Mouse (Mus musculus): Measurements from ENCODE around the gene Mtg1. TPM values are rescaled to one million over a fixed set of nuclear protein-coding genes. Genes with fewer than 3 reads are reported as not detected.

The Mtg1 gene
- polyA plus RNA-seq (2017; shearing (Covaris generic)) = 10 to 100 TPM; 21.0 to 44.0 TPM

DNA sequence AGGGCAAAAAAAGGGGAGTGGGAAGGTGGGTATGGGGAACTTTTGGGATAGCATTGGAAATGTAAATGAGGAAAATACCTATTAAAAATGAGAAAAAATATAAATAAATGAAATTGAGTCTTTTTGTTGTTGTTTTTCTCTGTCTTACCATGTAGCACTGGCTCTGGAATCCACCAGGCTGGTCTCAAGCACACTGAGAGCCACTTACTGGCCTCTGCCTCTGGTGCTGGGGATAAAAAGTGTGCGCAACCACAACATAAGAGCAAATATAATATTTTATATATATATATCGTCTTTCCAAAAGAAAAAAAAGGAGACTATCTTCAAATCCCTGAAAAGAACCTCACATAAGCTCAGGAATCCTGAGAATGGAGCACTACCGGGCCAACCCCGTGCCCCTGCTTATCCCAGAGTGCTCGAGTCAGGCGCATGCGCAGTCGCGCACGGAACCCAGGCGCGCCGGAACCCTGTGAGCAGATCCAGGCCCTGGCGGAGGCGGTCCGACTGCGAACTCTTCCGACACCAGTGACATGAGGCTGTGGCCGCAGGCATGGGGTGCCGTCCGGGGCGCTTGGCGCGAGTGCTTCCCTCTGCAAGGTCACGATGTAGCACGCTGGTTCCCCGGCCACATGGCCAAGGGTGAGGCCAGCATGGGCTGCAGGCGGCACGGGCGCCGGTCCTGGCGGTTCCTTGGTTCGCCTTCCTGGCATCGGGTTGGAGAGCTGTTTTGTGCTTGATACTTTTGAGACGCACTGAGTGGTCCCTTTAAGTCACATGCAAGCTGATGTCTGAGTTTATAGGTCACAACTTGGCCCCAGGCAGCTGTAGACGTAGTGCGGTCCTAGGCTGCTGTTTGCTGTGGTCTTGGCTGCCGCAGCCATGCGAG, at the start of gene Mtg1:
Gene Mtg1, plus strand, starts transcription at position 430 of the 886 bp plus-strand sequence.

DNA sequence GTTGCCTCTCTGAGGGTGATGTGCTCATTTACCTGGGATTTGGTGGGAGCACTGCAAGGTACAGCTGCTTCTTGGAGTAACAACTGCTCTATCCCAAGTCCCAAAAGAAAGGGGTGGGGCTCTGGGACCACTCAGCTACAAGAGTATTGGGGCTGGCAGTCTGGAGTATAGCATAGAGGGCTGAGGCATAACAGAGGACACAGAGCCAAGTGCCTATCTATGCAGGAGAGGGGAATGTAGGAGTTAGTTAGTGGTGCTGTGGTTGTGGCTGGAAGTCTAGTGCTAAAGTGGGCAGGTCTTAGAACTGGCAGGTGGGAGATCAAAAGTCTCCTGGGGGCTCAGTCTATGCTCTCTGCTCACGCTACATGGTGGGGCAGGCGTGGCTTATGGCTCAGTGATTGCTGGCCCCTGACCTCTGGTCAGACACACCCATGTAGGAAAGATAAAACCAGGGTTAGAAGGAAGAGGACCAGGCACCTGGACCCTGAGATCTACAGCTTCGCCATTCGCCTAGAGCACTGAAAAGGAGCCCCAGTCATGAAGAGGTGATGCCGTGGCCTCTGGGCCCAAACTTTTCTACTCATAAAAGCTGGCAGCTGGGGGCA, 44.3 kb upstream of the Mtg1 start, which contains the start of gene Prap1:
Gene Prap1, plus strand, starts transcription at position 472 of the 605 bp plus-strand sequence.

DNA sequence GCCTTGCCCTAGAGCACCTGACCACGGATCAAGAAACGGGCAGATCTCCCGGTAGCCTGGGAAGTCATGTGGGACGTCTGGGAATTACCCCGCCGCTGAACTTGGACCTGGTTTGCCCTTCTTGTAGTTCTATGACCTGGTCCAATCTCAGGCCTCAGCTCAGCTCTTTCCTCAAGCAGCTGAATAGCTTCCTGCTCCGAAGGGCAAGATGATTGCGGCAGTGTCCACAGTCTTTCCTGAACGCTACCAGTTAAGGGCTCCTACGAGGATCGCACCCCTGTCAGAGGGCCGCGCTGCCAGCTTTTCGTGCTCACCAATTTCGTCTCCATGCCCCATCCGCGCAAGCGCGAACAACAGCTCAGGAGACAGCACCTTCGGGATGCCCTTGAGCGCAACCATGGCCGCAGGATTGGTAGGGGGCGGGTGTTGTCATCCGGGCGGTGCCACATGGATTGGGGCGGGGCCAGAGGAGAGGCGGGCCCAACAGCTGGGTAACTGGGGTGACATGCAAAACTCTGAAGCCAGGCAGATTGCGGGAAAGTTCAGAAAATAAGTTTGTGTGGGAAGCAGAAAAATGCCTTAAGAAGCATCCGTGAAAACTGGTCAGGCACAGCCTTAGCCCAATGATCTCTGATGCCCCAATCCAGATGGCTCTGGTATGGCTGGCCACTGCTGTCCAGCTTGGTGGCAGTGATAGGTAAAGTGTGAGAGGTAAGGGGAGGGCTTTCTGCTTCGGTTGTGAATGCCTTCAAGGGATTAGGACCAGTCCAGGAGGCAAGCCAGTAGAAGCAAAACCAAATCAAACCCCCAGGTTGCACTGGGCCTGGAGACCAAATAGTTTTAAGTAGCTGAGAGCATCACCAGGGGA, 35.1 kb upstream of the Mtg1 start, which contains the start of gene Fuom:
Gene Fuom, minus strand, starts transcription at position 449 of the 868 bp plus-strand sequence.

DNA sequence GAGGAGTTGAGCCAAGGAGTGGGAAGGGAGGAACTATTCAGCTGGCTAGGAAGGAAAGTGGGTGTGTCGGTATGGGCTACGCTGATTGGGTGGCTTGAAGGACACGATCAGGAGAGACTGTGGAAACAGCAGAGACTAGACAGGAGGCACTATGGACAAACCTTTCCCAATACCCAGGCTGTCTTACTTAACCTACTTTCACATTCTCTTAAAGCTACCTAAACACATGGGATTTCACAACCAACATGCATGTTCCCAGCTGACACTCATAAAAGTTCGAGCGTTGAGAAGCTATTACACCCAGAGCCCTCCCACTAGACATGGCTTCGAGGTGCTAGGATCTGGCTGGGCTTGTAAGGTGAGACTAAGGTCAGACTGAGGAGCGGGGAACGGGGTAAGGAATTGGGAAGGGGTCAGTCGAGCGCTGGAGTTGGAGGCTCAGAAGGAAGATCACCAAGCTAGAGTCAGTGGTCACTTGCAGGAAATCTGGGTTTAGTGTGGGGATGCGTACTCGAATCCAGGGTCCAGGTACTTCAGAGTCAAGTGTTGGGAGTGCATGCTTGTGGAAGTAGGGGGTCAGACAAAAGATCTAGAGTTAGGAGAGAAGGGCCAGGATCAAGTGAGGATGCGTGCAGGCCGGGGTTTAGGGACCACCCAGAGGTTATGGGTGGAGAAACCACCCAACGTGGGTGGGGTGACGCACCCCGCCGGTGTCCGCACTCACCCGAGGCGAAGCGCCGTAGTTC, 21.6 kb upstream of the Mtg1 start, which contains the start of gene Paox:
Gene Paox, plus strand, starts transcription at position 217 of the 746 bp plus-strand sequence.

DNA sequence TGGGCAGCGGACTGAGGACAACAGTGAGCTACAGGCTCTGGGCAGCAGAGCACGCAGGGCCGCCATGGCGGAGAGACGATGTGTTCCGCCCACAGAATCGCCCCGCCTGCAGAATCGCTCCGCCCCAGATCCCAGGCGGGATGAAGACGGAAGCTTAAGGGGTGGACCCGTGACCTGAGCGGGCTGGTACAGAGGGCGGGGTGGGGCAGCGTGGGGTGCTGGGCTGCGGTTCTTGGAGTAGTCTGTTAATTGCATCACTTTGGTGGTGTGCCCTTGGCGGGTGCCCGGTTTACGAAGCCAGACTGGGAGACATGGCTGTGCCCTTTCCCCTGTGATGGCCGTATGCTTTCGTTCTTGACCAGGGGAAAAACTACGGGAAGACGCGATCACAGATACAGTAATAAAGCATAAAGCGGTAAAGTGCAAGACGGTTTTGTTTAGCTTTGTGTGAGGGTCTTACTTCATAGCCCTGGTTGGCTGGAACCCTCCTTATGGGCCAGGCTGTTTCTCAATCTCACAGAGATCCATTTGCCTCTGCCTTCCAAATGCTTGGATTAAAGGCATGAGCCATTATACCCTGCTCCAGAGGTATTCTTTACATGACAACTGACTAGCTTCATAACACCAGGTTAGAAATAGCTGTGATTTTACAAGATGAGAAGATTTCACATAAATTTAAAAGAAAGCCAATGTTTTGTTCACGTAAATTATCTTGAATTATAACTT, 20.9 kb upstream of the Mtg1 start, which contains the start of gene Echs1:
Gene Echs1, minus strand, starts transcription at position 148 of the 726 bp plus-strand sequence.

DNA sequence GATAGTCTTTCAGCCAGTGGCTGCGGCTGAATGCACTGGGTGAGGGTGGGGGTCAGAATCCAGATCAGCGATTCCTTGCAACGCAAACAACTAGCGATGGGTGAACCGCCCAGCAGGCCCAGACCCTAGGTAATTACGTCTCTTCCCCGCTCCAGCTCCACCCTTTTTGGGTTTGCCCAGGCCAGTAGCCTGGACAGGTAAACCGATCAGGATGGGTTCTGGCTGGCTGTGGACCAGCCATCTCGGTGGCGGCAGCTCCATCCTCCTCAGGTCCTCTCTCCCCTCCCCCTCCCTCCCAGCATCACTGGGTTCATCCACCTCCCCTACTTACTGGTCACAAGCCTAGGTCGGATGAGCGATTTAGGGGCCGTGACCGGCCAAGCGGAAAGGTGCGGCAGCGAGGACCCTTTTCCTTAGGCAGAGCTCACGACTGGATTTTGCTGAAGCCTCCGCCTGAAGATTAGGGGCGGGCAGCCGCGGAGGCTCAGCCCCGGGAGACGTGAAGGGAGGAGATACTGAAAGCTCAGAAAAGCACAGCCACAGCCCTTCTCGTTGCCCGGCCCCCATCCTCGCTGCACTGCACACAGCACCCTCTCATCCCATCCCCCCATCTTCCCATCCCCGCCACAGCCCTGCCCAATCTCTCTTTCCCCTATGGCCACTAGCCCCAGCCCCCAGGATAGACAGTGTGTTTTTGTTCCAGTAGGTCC, 17.0 kb downstream of the Mtg1 start, which contains the start of gene Sprn:
Gene Sprn, minus strand, starts transcription at position 660 of the 710 bp plus-strand sequence.

DNA sequence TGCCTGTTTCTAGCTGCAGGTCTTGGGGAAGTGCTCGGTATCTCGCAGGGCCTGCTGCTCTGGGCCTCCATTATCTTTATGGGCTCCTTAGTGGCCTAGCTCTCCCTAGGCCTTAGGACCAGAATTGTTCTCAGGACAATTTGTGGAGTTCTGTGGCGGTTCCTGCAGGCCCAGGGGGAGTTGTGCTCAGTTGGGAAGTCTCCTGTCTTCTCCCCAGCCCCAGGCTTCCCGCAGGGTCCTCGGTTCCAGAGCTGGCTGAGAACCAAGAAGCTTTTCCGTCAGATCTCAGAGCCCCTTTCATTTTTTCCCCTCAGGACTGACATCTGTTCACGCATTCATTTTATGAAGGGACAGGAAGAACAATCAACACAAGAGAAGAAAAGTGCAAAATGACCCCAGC, 27.3 kb downstream of the Mtg1 start, which contains the start of gene Olfr522:
Gene Olfr522, minus strand, starts transcription at position 101 of the 400 bp plus-strand sequence.

DNA sequence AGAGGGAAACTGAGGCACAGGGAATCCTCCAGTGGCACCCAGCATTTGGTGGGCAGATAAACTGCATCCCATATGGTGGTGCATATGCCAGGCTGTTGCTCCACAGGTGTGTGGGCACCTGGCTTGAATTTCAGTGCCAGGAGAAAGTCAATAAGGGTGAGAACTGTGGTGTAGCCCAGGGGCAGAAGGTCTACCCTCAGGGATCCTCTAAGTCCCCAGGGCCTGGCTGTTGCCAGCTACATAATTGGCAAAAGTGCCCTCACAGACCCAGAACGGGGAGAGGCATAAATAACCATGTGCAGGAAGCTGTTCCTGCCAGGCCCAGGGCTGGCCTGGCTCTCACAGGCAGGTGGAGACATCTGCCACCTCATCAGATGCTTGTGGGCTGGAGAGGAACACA, 35.6 kb downstream of the Mtg1 start, which contains the start of gene Olfr523:
Gene Olfr523, plus strand, starts transcription at position 282 of the 400 bp plus-strand sequence.

Other genes with a start within 250 kb of the Mtg1 start
- under 1 TPM; 0.31 to 0.74 TPM for gene Kndc1, start 242.9 kb upstream of the Mtg1 start, polyA plus RNA-seq (2017; shearing (Covaris generic))
- 1 to 10 TPM; 1.6 to 2.6 TPM for gene Utf1, start 193.8 kb upstream of the Mtg1 start, polyA plus RNA-seq (2017; shearing (Covaris generic))
- gene 6430531B16Rik, start 158.8 kb upstream of the Mtg1 start, polyA plus RNA-seq (2017; shearing (Covaris generic)) = under 1 TPM; 0.22 to 0.44 TPM
- 10 to 100 TPM; 20.5 to 21.8 TPM for gene Adam8, start 145.0 kb upstream of the Mtg1 start, polyA plus RNA-seq (2017; shearing (Covaris generic))
- 10 to 100 TPM; 46.4 to 48.1 TPM for gene Zfp511, start 101.2 kb upstream of the Mtg1 start, polyA plus RNA-seq (2017; shearing (Covaris generic))
- 10 to 100 TPM; 29.9 to 32.9 TPM for gene Tubgcp2, start 100.9 kb upstream of the Mtg1 start, polyA plus RNA-seq (2017; shearing (Covaris generic))
- not detected for gene Msx3, start 88.5 kb upstream of the Mtg1 start, polyA plus RNA-seq (2017; shearing (Covaris generic))
- not detected for gene Caly, start 55.0 kb upstream of the Mtg1 start, polyA plus RNA-seq (2017; shearing (Covaris generic))
- not detected for gene Prap1, start 44.2 kb upstream of the Mtg1 start, polyA plus RNA-seq (2017; shearing (Covaris generic))
- 10 to 100 TPM; 13.4 to 15.1 TPM for gene Fuom, start 35.1 kb upstream of the Mtg1 start, polyA plus RNA-seq (2017; shearing (Covaris generic))
- 1 to 10 TPM; 5.1 to 9.2 TPM for gene Paox, start 21.8 kb upstream of the Mtg1 start, polyA plus RNA-seq (2017; shearing (Covaris generic))
- gene Echs1, start 21.1 kb upstream of the Mtg1 start, polyA plus RNA-seq (2017; shearing (Covaris generic)) = 10 to 100 TPM; 54.2 to 70.6 TPM
- not detected for gene Sprn, start 17.3 kb downstream of the Mtg1 start, polyA plus RNA-seq (2017; shearing (Covaris generic))
- not detected for gene Olfr522, start 27.2 kb downstream of the Mtg1 start, polyA plus RNA-seq (2017; shearing (Covaris generic))
- not detected for gene Olfr523, start 35.7 kb downstream of the Mtg1 start, polyA plus RNA-seq (2017; shearing (Covaris generic))
- gene Olfr524, start 68.4 kb downstream of the Mtg1 start, polyA plus RNA-seq (2017; shearing (Covaris generic)) = under 1 TPM in 1 of 2 experiments, not detected in 1; 0.18 TPM
- gene Cd163l1, start 80.7 kb downstream of the Mtg1 start, polyA plus RNA-seq (2017; shearing (Covaris generic)) = under 1 TPM in 1 of 2 experiments, not detected in 1; 0.29 TPM
- 1 to 10 TPM in 1 of 2 experiments, not detected in 1; 1.1 TPM for gene 5830411N06Rik, start 109.7 kb downstream of the Mtg1 start, polyA plus RNA-seq (2017; shearing (Covaris generic))
- gene Olfr525, start 183.3 kb downstream of the Mtg1 start, polyA plus RNA-seq (2017; shearing (Covaris generic)) = under 1 TPM in 1 of 2 experiments, not detected in 1; 0.10 TPM
- gene Olfr527, start 196.5 kb downstream of the Mtg1 start, polyA plus RNA-seq (2017; shearing (Covaris generic)) = not detected
- under 1 TPM in 1 of 2 experiments, not detected in 1; 0.21 TPM for gene Olfr60, start 224.1 kb downstream of the Mtg1 start, polyA plus RNA-seq (2017; shearing (Covaris generic))
- under 1 TPM in 1 of 2 experiments, not detected in 1; 0.54 TPM for gene Olfr530, start 238.8 kb downstream of the Mtg1 start, polyA plus RNA-seq (2017; shearing (Covaris generic))

Data from activated CD4-positive, CD25-positive, alpha-beta regulatory T cell (primary cell).